Mouse (Mus musculus): ENCODE results near the gene Cyba. TPM values are rescaled to one million over a fixed set of nuclear protein-coding genes. Genes with fewer than 3 reads are reported as not detected.

The Cyba gene
- 1,075 TPM for polyA plus RNA-seq (2017; shearing (Covaris generic))

GRCm38 (mm10) chr8:122432443-122433268, at the start of gene Cyba:
Gene Cyba (minus strand): TSS chr8:122432930.

GRCm38 (mm10) chr8:122475580-122476320, 43.0 kb upstream of the Cyba start, which contains the start of the genes Rnf166 and Ctu2:
Gene Rnf166 (minus strand): TSS chr8:122476064.
Gene Ctu2 (plus strand): TSS chr8:122476143.

GRCm38 (mm10) chr8:122460524-122461472, 28.1 kb upstream of the Cyba start, which contains the start of gene Snai3:
Gene Snai3 (minus strand): TSS chr8:122460733.

GRCm38 (mm10) chr8:122443262-122444006, 10.7 kb upstream of the Cyba start, which contains the start of gene Mvd:
Gene Mvd (minus strand): TSS chr8:122443422.

GRCm38 (mm10) chr8:122421376-122422070, 11.2 kb downstream of the Cyba start, which contains the start of gene Il17c:
Gene Il17c (plus strand): TSS chr8:122422020.

GRCm38 (mm10) chr8:122376365-122377231, 56.1 kb downstream of the Cyba start, which contains the start of gene Zc3h18:
Gene Zc3h18 (plus strand): TSS chr8:122376609.

Other genes starting within 250 kb of the Cyba start
- 0.89 TPM for gene Zfpm1, start 150.8 kb downstream of the Cyba start, polyA plus RNA-seq (2017; shearing (Covaris generic))
- gene Trhr2, start 72.2 kb downstream of the Cyba start, polyA plus RNA-seq (2017; shearing (Covaris generic)): not detected
- gene Zc3h18, start 56.3 kb downstream of the Cyba start, polyA plus RNA-seq (2017; shearing (Covaris generic)): 57.6 TPM
- gene Il17c, start 10.9 kb downstream of the Cyba start, polyA plus RNA-seq (2017; shearing (Covaris generic)): 0.66 TPM
- gene Mvd, start 10.5 kb upstream of the Cyba start, polyA plus RNA-seq (2017; shearing (Covaris generic)): 33.1 TPM
- gene Snai3, start 27.8 kb upstream of the Cyba start, polyA plus RNA-seq (2017; shearing (Covaris generic)): 4.1 TPM
- gene Rnf166, start 43.1 kb upstream of the Cyba start, polyA plus RNA-seq (2017; shearing (Covaris generic)): 32.2 TPM
- 80.9 TPM for gene Ctu2, start 43.2 kb upstream of the Cyba start, polyA plus RNA-seq (2017; shearing (Covaris generic))
- gene Piezo1, start 118.4 kb upstream of the Cyba start, polyA plus RNA-seq (2017; shearing (Covaris generic)): 5.9 TPM
- gene Cdt1, start 135.1 kb upstream of the Cyba start, polyA plus RNA-seq (2017; shearing (Covaris generic)): 13.3 TPM
- gene Aprt, start 144.0 kb upstream of the Cyba start, polyA plus RNA-seq (2017; shearing (Covaris generic)): 226 TPM
- gene Galns, start 178.5 kb upstream of the Cyba start, polyA plus RNA-seq (2017; shearing (Covaris generic)): 15.2 TPM
- 51.4 TPM for gene Trappc2l, start 178.7 kb upstream of the Cyba start, polyA plus RNA-seq (2017; shearing (Covaris generic))
- not detected for gene Pabpn1l, start 189.8 kb upstream of the Cyba start, polyA plus RNA-seq (2017; shearing (Covaris generic))

Data from activated CD4-positive, CD25-positive, alpha-beta regulatory T cell, adult 9 weeks (primary cell).